Mouse (Mus musculus): ENCODE results near the gene Kpna3. TPM values are rescaled to one million over a fixed set of nuclear protein-coding genes. Genes with fewer than 3 reads are reported as not detected.

Kpna3 gene
- polyA plus RNA-seq, 1 experiment, result 3.8 TPM

DNA sequence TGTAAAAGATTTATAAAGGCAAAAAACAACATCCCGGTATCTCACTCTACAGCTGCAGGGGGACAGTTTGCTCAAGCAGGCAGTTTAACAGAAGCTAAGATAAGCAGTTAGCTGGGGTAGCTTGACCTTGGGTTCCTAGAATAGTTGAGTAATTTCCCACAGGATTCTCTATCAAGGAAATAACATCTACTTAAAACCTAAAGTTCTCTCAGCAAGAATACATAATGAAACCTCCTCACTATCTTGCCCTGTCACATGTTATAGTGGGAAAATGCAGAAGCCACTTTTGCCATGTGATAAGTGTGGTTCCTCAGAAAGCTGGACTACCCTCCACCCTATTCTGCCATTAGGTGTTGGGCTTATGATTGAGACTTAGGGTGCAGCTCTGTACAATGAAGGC is 116.9 kb downstream of the Kpna3 start:
- H3K36me3 ChIP-seq (ENCODE audit: control insufficient read depth, insufficient read depth, low read length), result no peaks in the 10 kb centered on the region
- H3K4me1 ChIP-seq (ENCODE audit: control insufficient read depth, insufficient read depth, insufficient read length), result no peaks in the 10 kb centered on the region
- no peak for DNase-seq (ENCODE audit: low read depth in 1 of 2, low spot score in 2 of 2)
- H3K27me3 ChIP-seq (ENCODE audit: control insufficient read depth, insufficient read depth, low read length), result no peaks in the 10 kb centered on the region
- no peak overlapping the region for H3K27ac ChIP-seq (ENCODE audit: insufficient read depth, low read length)
- WGBS, result 91% methylated on average over 1 of the region's 1 CpGs
- H3K4me3 ChIP-seq (ENCODE audit: extremely low read depth, insufficient read depth, insufficient read length), result no peak overlapping the region
- TF ChIP-seq CTCF (IDR thresholded peaks at IDR 0.05; ENCODE audit: extremely low read depth, insufficient read depth, insufficient read length, insufficient replicate concordance) (no peak), POLR2A (IDR thresholded peaks at IDR 0.05; ENCODE audit: low read depth, low read length) (no peak)

DNA sequence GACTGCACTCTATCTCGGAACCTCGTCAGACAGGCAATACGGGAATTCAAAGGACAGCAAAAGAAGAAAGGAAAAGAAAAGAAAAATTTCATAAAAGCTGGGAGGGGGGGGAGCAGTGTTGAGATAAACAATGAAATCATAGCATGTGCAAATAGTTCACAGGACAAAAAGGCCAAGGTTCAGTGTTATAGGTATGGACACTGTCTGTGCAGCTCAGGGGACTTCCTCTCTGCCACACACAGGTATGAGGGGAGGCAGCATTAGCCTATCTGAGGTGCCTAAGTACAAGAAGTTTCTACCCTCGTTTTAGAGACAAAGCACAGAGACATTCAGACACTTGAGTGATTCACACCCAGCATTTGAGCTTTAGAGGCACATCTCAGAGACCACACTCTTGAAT is 118.5 kb downstream of the Kpna3 start:
- DNase-seq (ENCODE audit: low read depth in 1 of 2, low spot score in 2 of 2), result no peak
- Histone ChIP-seq H3K4me1 (ENCODE audit: control insufficient read depth, insufficient read depth, insufficient read length) (no peaks in the 10 kb centered on the region), H3K27ac (ENCODE audit: insufficient read depth, low read length) (no peak overlapping the region), H3K36me3 (ENCODE audit: control insufficient read depth, insufficient read depth, low read length) (no peaks in the 10 kb centered on the region), H3K4me3 (ENCODE audit: extremely low read depth, insufficient read depth, insufficient read length) (no peak overlapping the region), H3K27me3 (ENCODE audit: control insufficient read depth, insufficient read depth, low read length) (no peaks in the 10 kb centered on the region)
- WGBS, result 81% methylated on average over 4 of the region's 4 CpGs
- TF ChIP-seq CTCF (IDR thresholded peaks at IDR 0.05; ENCODE audit: extremely low read depth, insufficient read depth, insufficient read length, insufficient replicate concordance) (no peak), POLR2A (IDR thresholded peaks at IDR 0.05; ENCODE audit: low read depth, low read length) (no peak)

DNA sequence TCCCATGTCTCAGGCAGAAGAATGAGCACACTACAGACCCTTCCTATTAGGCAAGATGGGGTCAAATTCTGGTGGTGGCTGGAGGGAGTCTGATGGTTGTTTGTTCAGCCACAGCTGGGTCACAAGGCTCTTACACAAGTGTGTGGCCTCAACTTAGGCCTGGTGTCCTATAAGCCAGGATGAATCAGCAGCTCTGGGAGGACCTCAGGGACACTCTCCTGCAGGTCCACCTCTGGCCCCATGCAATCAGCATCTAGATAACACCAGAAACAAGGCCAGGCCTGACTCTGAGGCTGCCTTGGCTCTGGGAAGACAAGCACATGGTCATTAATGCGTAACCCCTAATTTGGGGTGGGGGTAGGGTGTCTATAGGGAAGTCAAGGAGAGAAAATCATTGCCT is 118.9 kb downstream of the Kpna3 start:
- no peaks in the 10 kb centered on the region for H3K4me1 ChIP-seq (ENCODE audit: control insufficient read depth, insufficient read depth, insufficient read length)
- TF ChIP-seq POLR2A (IDR thresholded peaks at IDR 0.05; ENCODE audit: low read depth, low read length) (no peak), CTCF (IDR thresholded peaks at IDR 0.05; ENCODE audit: extremely low read depth, insufficient read depth, insufficient read length, insufficient replicate concordance) (no peak)
- H3K4me3 ChIP-seq (ENCODE audit: extremely low read depth, insufficient read depth, insufficient read length), result no peak overlapping the region
- H3K27ac ChIP-seq (ENCODE audit: insufficient read depth, low read length), result no peak overlapping the region
- DNase-seq (ENCODE audit: low read depth in 1 of 2, low spot score in 2 of 2), result no peak
- no peaks in the 10 kb centered on the region for H3K36me3 ChIP-seq (ENCODE audit: control insufficient read depth, insufficient read depth, low read length)
- WGBS, result 81% methylated on average over 1 of the region's 1 CpGs
- H3K27me3 ChIP-seq (ENCODE audit: control insufficient read depth, insufficient read depth, low read length), result no peaks in the 10 kb centered on the region

DNA sequence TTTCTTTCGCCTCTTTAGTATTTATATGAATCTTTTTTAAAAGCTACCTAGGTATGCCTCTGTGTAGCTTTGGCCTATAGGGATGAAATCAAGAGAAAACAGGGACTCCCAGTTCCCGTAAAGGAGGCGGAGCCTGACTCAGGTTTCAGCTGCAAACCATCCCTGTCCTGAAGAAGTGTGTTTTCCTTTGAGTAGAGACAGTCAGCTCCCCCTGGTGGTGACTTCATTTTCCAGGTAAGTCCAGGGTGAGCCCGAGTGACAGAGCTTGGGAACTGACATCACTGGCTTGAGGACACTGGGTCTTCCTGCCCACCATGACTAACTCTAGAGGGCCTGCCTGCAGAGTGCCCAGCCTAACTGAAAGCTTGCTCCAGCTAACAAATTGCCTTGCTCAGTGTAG is 122.8 kb downstream of the Kpna3 start:
- H3K27me3 ChIP-seq (ENCODE audit: control insufficient read depth, insufficient read depth, low read length), result no peaks in the 10 kb centered on the region
- no peak overlapping the region for H3K27ac ChIP-seq (ENCODE audit: insufficient read depth, low read length)
- no peaks in the 10 kb centered on the region for H3K36me3 ChIP-seq (ENCODE audit: control insufficient read depth, insufficient read depth, low read length)
- H3K4me3 ChIP-seq (ENCODE audit: extremely low read depth, insufficient read depth, insufficient read length), result no peak overlapping the region
- TF ChIP-seq CTCF (IDR thresholded peaks at IDR 0.05; ENCODE audit: extremely low read depth, insufficient read depth, insufficient read length, insufficient replicate concordance), result peak; percentile 44; the same call in 1 of the 2 replicates
- no peak for TF ChIP-seq POLR2A (IDR thresholded peaks at IDR 0.05; ENCODE audit: low read depth, low read length)
- peak; percentile 7 to 31 for DNase-seq (ENCODE audit: low read depth in 1 of 2, low spot score in 2 of 2)
- 47% methylated on average over 4 of the region's 4 CpGs for WGBS
- no peaks in the 10 kb centered on the region for H3K4me1 ChIP-seq (ENCODE audit: control insufficient read depth, insufficient read depth, insufficient read length)

Other genes with a start within 250 kb of the Kpna3 start
- gene Sgcg, start 181.4 kb downstream of the Kpna3 start, polyA plus RNA-seq (2012; rRNA removed), result 0.16 and 0.31 TPM in 2 replicates
- gene Arl11, start 130.1 kb downstream of the Kpna3 start, polyA plus RNA-seq (2012; rRNA removed), result 3.0 and 3.8 TPM in 2 replicates
- 0.83 and 1.1 TPM in 2 replicates for gene Ebpl, start 79.4 kb downstream of the Kpna3 start, polyA plus RNA-seq (2012; rRNA removed)
- gene Spryd7, start 117.0 kb upstream of the Kpna3 start, polyA plus RNA-seq (2012; rRNA removed), result 3.2 and 3.9 TPM in 2 replicates
- gene Trim13, start 158.4 kb upstream of the Kpna3 start, polyA plus RNA-seq (2012; rRNA removed), result 0.60 and 0.79 TPM in 2 replicates
- gene Kcnrg, start 167.6 kb upstream of the Kpna3 start, polyA plus RNA-seq (2012; rRNA removed), result not detected in 2 replicates

Data from spleen, adult 2 months (tissue).